Mouse (Mus musculus) kidney, postnatal 36 days (tissue): ENCODE data around the gene Xpnpep2.
A peak's percentile ranks its signal among the peaks of the same experiment; 100 is the strongest.

Source experiments
- DNase-seq, 2 experiments: peaks; one replicate each; pipeline ENCODE4 v3.0.0; 2021 to 2022; ENCODE audit warnings: mixed read lengths in 2 of 2

The Xpnpep2 gene

DNA sequence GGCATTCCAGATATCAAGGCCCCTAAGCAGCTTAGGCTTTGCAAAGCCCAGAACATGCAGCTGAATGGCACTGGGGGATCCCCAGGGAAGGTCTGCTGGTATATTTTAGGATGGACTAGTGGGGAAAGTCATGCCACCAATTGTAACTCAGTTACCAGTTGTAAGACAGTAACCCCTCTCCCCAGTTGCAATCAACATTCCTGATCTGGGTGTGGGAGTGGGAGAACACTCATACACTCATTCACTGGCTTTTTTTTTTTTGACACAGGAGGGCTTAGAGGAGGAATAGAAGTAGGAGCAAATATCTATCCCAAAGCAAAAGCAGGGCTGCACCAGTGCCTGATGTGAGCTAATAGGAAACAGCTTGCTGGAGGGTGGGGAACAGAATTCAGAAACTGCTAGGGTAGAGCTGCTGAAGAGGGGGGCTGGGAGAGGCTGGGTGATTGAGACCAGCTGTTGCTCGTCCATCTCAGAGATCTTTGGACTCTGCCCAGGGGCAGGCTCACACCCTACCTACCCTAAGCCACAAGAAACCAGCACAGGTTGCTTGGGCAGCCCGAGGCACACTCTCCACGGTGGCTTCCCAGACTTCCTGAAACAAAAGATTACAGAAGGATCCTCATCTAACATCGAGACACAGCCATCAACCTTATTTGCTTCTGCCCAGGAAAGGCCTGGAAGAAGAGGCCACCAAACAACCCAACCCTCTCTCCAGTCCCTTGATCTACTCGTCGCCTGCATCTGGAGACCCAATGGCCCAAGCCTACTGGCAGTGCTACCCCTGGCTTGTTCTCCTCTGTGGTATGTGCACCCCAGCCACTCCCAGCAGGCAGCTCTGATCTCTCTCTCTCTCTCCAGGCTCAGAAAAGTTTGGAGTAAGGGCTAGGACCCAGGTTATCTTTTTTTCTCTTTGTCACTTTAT, at the start of gene Xpnpep2:
Gene Xpnpep2 (plus strand): TSS at position 332 of the 922 bp plus-strand sequence.
- peak; percentile 57 to 65 for DNase-seq

- DNase-seq = no peak
These were observed 46.0 kb upstream of the Xpnpep2 start for GRCm38 (mm10) chrX:48062481-48062880.

- DNase-seq = peak; percentile 17 to 49
These were observed 44.2 kb upstream of the Xpnpep2 start for GRCm38 (mm10) chrX:48064166-48064853.

- DNase-seq = no peak
These were observed 41.6 kb upstream of the Xpnpep2 start for GRCm38 (mm10) chrX:48066891-48067290.

GRCm38 (mm10) chrX:48071961-48072360, 36.6 kb upstream of the Xpnpep2 start:
- no peak for DNase-seq

DNA sequence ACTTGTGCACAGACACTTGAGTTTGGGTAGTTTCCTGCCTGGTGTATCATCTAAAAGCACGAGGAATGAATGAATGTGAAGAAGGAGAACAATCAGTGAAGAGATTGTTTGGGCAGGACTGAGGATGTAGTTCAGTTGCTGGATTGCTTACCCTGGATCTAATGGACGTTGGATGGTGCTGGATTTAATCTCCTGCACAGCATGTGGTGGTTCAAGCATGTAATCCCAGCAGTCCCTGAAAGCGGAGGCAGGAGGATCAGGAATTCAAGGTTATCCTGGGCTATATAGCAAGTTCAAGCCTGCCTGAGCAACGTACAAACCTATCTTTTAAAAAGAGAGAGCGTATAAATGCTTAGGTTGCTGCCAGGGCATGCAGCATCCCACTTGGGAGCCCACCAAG, 36.1 kb upstream of the Xpnpep2 start:
- DNase-seq = no peak

GRCm38 (mm10) chrX:48074691-48075090, 33.8 kb upstream of the Xpnpep2 start:
- peak in 1 of 2 experiments; percentile 37 for DNase-seq

GRCm38 (mm10) chrX:48076806-48077425, 31.6 kb upstream of the Xpnpep2 start:
- DNase-seq = no peak

DNA sequence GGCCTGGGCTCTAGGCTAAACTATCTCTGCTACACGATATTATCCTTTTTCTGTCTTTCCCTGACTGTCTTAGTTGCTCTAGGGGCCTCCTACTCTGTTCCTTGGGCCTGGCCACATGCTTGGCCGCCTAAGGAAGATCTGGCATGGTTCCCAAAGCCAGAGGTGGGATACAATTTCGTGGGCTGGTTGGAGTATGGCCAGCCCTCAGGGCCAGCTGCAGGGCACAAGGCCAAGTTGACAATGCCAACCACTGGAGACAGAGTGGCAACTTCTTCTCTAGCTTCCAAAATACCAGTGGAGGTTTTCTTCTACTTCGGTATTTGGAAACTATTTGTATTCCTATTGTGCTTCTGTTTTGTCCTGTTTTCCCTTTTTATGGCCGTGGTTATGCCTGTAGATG, 26.2 kb upstream of the Xpnpep2 start:
- no peak for DNase-seq

DNA sequence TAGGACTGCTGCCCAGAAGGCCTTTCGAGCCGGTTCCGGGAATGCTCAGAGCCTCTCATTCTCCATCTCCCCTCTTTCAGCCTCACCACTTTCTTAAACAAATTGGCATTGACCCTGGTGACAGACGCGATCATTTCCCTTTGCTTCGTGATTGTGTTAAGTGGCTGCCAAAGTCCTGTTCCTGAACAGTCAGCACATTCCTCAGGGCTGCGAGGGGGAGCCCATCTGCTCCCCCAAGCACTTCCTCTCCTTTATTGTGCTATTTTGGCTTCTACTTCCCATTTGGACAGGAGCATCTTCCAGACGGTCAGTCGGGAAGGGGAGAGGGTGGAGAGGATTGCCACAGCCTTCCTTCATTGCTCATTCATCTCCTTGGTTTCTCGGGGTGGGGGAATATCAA, 16.4 kb upstream of the Xpnpep2 start:
- DNase-seq = peak in 1 of 2 experiments; percentile 12

GRCm38 (mm10) chrX:48093555-48093954, 15.0 kb upstream of the Xpnpep2 start:
- peak in 1 of 2 experiments; percentile 12 for DNase-seq

DNA sequence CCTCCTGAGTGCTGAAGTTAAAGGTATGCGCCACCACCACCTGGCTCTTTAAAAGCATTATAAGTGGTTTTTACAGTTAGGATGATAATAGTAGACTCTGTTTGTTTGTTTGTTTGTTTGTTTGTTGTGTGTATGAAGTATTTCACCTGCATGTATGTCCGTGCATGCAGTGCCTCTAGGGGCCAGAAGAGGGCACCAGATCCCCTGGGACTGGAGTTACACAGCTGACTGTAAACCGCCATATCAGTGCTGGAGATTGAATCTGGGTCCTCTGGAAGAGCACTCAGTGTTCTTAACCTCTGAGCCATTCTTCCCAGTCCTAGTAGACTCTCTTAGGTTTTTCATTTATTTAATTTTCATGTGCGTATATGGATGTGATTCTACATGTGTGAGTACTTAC, 13.9 kb upstream of the Xpnpep2 start:
- DNase-seq = peak in 1 of 2 experiments; percentile 66

GRCm38 (mm10) chrX:48096580-48096979, 11.9 kb upstream of the Xpnpep2 start:
- DNase-seq = no peak

GRCm38 (mm10) chrX:48098470-48099129, 9.9 kb upstream of the Xpnpep2 start:
- DNase-seq = no peak

DNA sequence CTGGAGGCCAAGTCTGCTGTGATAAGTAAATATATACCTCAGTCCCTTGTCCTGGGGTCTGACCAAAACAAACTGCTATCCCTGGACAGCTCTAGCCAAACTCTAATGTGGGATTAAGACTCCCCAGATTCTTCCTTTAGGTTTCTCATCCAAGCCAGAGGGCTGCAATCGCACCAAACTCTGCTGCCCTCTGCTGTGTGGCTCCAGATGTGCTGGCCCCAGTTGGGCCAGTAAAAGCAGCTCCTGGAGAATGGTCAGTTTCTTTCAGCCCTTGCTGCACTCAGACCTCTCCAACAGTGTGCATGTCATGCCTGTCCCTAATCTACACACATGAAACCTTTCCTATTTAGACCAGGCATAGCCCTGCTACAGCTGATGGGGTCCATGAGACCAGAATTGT, 8.7 kb upstream of the Xpnpep2 start:
- DNase-seq = peak in 1 of 2 experiments; percentile 61

DNA sequence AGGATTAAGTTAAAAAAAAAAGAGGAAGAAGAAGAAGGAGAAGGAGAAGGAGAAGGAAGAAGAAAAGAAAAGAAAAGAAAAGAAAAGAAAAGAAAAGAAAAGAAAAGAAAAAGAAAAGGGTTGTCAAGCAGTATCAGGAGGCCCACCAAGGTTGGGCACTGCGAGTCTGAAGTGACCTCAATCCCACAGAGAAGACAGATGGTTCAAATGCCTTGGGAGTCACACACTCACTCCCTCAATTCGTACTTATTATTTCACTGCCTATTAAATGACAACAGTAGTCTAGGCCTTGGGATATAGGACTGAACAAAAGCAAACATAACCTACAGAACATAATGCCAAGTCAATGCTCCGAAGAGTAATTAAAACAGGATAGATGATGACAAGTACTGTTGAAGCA, 5.3 kb upstream of the Xpnpep2 start:
- no peak for DNase-seq

DNA sequence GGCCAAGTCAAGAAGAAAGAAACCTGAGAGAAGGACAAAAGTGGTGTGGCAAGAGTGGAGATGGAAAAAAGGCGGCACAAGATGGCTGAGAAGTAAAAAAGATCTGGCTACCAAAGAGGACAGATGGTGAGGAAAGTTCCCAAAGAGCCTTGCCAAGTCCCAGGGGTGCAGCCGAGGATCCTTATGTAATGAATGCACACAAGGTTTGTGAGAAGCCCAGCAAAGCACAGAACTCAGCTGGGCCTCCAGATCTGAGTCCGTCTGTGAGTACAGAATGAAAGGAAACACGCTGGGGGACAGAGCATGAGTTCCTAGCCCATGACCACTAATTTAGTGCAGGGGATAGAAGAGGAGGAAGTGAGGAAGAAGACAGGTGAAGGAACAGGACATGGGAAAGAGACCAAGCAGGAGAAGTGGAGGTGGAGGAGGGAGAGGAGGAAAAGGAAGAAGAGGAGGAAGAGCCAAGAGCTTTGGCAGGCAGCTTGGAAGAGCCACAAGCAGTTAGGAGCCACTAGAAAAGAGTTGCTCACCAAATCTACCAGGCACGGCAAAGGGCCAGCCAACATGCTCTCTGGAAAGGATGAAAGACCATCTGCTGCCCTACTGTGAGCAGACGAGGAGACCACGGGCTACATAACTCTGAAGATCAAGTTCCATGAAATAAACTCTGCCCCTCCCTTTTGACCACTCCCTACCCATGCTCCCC, 3.6 kb upstream of the Xpnpep2 start:
- DNase-seq = no peak

DNA sequence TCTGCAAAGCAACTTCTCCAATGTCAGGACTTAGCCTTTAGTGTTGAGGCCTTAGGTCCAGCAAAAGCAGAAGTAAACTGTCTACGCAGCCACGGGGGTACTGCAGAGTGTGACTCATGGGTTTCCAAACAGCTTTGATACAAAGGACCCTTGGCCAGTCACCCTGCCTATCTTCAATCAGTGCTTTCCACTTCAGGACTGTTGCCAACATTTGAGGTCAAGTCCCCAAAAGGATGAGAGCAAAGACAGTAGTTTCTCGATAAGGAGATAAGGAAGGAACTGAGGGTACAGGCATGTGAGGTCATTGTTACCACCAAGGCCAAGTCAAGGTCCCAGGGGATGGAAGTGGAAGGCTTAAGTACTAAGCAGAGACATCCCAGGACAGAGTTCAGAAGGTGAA, 2.3 kb upstream of the Xpnpep2 start:
- peak; percentile 41 to 65 for DNase-seq

DNA sequence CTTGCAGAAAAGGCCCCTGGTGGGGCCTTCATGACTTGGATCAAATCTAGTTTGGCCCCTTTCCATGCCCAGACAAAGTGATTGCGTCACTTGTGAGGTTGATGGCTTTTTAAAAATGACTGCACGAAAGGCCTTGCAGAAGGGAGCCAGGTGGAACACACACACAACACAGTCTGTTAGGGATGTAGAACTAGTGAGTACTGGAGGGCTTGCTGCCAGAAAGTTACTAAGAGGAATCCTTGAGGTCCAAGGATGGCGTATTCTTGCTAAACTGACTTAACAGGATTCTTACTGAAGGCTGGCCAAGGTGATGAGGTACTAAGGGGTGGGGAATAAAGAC, 761 bp downstream of the Xpnpep2 start:
- no peak for DNase-seq

GRCm38 (mm10) chrX:48119294-48119693, 10.8 kb downstream of the Xpnpep2 start:
- no peak for DNase-seq

GRCm38 (mm10) chrX:48124132-48125071, 15.9 kb downstream of the Xpnpep2 start:
- peak; percentile 40 to 76 for DNase-seq
